Mouse (Mus musculus): ENCODE measurements at regions not wholly inside any gene's neighbourhood (a gene's known extent, or its start where the extent isn't known, plus 50 kb on each side); places are given as distances from the start of the nearest gene placed in this dataset.
A peak's percentile ranks its signal among the peaks of the same experiment; 100 is the strongest.
"Not testable (repeated sequence)": the region's sequence is repeated elsewhere in the genome, so short reads cannot be mapped to it uniquely, and the experiment has no call there.

DNA sequence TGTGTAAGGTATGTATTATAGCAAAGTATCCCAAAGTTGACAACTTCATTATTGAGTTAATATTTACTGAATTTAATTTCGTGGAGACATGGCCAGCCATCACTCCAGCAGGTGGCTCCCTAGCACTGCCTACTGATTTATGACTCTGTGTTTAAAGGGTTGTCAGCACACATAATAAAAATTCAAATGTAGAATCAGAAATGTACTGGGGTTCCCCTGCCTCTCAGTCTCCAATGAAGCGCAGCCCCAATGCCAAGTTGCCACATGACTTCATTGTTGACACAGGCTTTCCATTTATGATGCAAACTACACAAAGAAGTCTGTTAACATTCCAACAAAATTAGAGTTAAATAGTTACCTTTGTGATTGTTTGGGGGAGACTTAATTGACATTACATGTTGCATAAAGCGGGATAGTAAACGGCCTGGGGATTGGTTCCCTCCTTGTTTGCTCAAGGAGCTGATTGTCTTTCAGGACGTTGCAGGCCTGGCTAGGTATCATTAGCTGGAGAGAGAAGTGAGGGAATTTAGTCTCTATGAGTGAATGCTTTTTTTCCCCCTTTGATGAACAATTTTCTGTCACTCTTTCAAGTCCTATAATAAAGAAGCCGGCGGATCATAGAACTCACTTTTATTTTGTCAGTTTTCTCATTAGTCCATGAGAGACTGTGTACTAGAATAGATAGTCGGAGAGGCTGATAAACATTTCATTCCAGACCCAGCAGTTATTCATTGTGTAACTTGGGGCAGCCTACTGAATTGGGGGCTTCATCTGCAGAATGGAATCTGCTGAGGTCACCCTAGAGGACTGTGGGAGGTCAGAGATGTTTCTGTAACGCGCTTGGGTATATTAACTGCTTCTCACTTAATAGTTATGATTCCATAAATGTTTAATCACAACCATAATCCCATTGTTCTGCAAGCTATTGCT, 287.9 kb downstream of the Kif2b start:
- Histone ChIP-seq H3K9ac (no peak overlapping the region), H3K4me1 (peaks cover 11% of the 10 kb centered on the region; the same call in 1 of the 2 replicates), H3K4me3 (no peak overlapping the region), H3K4me2 (no peak overlapping the region), H3K27ac (no peak overlapping the region), H3K36me3 (ENCODE audit: poor library complexity, severe bottlenecking) (no peaks in the 10 kb centered on the region), H3K9me3 (replicated peaks) (no peaks in the 10 kb centered on the region), H3K27me3 (no peaks in the 10 kb centered on the region)
- ATAC-seq = peak; percentile 84
- 21% methylated on average over 10 of the region's 10 CpGs for WGBS

DNA sequence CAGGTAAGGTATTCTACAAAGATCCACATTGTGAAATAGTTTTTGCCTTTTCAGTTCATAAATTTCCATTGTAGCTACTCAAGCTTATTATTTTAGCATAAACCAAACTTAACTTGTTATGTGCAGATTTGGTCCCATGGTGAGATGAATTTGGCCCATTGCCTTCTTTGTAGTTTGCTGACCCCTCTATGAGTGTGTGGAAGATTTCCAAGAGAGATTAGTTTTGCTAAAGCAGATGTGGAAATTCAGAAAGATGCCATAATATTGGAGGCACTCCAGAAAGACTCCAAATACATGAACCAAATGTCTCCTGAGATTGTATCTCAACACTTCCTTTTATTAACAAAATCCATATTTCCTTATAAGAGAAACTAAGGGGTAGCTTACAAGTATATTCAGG, 291.0 kb downstream of the Kif2b start:
- H3K4me2 ChIP-seq = no peak overlapping the region
- H3K36me3 ChIP-seq (ENCODE audit: poor library complexity, severe bottlenecking) = no peaks in the 10 kb centered on the region
- H3K4me1 ChIP-seq = peaks cover 11% of the 10 kb centered on the region; the same call in 1 of the 2 replicates
- ATAC-seq = no peak
- H3K9me3 ChIP-seq (replicated peaks) = no peaks in the 10 kb centered on the region
- no peak overlapping the region for H3K4me3 ChIP-seq
- no peaks in the 10 kb centered on the region for H3K27me3 ChIP-seq
- H3K9ac ChIP-seq = no peak overlapping the region
- H3K27ac ChIP-seq = no peak overlapping the region

DNA sequence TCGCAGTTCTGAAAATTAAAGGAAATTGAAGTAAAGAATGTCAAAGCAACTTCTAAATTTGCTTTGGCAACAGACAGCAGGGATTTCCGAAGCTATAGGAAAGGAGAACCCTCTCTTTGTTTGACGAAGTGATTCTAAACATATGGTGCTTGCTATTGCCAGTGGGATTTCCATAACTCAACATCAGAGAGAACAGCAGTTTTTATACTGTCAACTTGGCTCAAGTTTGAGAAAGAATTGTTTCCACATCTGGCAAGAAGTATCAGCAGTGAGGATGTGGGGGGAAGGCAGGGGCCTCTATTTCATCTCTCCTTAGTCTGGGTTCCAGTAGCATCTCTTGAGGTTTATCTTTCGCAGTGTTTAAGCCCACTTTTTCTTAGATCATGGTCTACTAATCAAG, 315.1 kb downstream of the Kif2b start:
- Histone ChIP-seq H3K4me2 (no peak overlapping the region), H3K27me3 (no peaks in the 10 kb centered on the region), H3K4me3 (no peak overlapping the region), H3K9ac (no peak overlapping the region), H3K9me3 (replicated peaks) (no peaks in the 10 kb centered on the region), H3K4me1 (peaks cover 7% of the 10 kb centered on the region), H3K36me3 (ENCODE audit: poor library complexity, severe bottlenecking) (no peaks in the 10 kb centered on the region), H3K27ac (no peak overlapping the region)
- WGBS = 57% methylated on average over 4 of the region's 4 CpGs
- no peak for ATAC-seq

DNA sequence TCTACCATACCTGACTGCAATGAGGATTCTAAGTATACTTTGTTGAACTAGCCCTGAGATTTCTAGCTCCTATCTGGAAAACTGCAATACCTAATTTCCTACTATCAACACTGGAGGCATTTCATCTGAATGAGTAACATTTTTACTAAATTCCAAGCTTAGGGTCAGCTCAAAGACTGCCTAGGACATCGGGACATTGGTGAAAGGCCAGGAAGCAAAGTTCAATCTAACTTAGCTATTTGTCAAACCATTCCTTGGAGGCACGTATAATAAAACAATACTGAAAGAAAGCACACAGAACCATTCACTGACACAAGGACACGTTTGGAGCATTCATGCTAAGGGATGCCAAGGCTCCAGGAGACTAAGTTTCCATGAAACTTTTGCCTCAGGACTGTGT, 335.3 kb downstream of the Kif2b start:
- H3K9ac ChIP-seq; H3K9me3 ChIP-seq (replicated peaks); H3K36me3 ChIP-seq (ENCODE audit: poor library complexity, severe bottlenecking); ATAC-seq; H3K4me2 ChIP-seq; H3K27me3 ChIP-seq; H3K4me1 ChIP-seq; H3K27ac ChIP-seq; H3K4me3 ChIP-seq: not testable (repeated sequence)
- WGBS = 84% methylated on average over 3 of the region's 3 CpGs

DNA sequence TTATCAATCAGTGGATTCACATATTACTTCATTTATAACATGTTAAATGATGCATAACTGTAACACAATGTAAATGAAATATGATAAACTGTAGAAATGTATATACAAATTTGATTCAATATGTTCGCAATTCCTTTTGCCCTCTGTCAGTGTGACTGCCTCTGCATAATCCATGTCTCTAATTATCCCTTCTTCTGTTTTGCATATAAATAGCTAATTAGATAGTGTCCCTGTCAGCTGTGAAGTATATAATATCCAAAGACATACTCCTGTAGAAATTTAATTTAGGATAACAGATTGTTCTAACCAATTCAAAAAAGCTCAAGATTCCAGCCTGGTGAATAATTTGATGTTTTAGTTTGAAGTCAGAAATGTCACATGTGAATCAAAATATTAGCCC, 361.2 kb downstream of the Kif2b start:
- H3K4me1 ChIP-seq = no peaks in the 10 kb centered on the region; the same call in 1 of the 2 replicates
- no peak overlapping the region for H3K4me3 ChIP-seq
- WGBS = 57% methylated on average over 1 of the region's 1 CpGs
- no peaks in the 10 kb centered on the region for H3K36me3 ChIP-seq (ENCODE audit: poor library complexity, severe bottlenecking)
- H3K4me2 ChIP-seq = no peak overlapping the region
- no peak overlapping the region for H3K9ac ChIP-seq
- ATAC-seq = peak; percentile 53; the same call in 1 of the 2 replicates
- no peaks in the 10 kb centered on the region for H3K9me3 ChIP-seq (replicated peaks)
- no peaks in the 10 kb centered on the region for H3K27me3 ChIP-seq
- H3K27ac ChIP-seq = no peak overlapping the region

DNA sequence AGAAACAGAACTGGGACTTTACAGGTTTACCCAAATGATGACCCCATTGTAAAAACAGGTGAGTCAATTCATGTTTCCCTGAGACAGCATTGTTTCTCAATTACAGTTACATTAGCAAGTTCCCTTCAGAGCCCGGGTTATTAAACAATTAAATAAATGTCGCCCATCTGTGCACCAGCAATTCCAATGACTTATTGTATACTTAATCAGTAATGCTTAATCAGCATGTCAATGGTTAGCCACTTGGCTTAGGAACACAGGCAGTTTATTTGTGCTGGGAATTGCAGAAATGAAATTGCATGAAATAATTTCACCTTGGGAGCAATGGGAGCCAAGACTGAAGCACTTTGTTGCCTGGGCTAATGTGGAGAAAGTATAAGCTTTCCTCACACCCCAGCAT, 364.3 kb downstream of the Kif2b start:
- WGBS = 57% methylated on average over 2 of the region's 2 CpGs
- no peak for ATAC-seq
- H3K9me3 ChIP-seq (replicated peaks) = no peaks in the 10 kb centered on the region
- no peaks in the 10 kb centered on the region for H3K27me3 ChIP-seq
- no peak overlapping the region for H3K4me3 ChIP-seq
- no peak overlapping the region for H3K27ac ChIP-seq
- no peak overlapping the region for H3K4me2 ChIP-seq
- H3K9ac ChIP-seq = no peak overlapping the region
- no peaks in the 10 kb centered on the region for H3K36me3 ChIP-seq (ENCODE audit: poor library complexity, severe bottlenecking)
- H3K4me1 ChIP-seq = no peaks in the 10 kb centered on the region; the same call in 1 of the 2 replicates

DNA sequence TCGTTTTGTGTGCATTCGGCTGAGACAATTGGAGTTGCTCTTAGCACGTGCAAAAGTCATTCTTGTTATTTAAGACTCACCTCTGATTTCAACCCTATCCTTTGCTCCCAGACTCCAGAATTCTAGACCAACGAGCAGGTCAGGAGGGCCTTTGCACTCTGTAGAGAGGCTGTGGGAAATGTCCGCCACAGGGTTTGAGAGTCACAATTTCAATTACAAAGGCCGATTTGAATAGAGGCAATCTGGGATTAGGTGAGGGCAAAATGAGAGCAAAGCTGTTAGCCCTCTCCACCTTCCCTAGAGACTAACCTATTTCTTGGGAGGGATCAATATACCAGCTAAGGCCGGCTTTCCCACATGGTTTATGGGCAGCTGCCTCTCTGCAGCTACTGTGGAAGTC, 370.9 kb downstream of the Kif2b start:
- Histone ChIP-seq H3K9me3 (replicated peaks) (no peaks in the 10 kb centered on the region), H3K27me3 (no peaks in the 10 kb centered on the region), H3K36me3 (ENCODE audit: poor library complexity, severe bottlenecking) (no peaks in the 10 kb centered on the region), H3K27ac (no peak overlapping the region), H3K4me3 (no peak overlapping the region), H3K4me1 (no peaks in the 10 kb centered on the region), H3K9ac (no peak overlapping the region), H3K4me2 (no peak overlapping the region)
- 23% methylated on average over 7 of the region's 7 CpGs for WGBS
- no peak for ATAC-seq

DNA sequence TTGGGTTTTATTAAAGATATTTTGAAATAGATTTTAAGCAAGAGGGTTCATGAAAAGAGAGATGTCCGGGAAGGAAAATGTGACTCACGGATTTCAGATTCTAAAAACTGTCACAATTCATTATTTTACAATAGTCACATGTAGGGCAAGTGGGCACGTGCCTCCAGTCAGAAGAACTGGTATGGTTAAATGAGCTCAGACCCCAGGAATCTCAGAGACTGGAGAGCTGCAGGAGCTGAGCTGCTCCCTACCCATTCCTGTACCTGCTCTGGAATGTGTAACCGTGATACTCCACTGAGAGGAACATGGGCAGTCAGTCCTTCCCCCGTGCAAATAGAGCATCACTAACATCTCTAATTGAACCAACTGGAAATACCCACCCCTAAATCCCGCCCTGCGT, 372.9 kb downstream of the Kif2b start:
- H3K4me1 ChIP-seq = no peaks in the 10 kb centered on the region
- H3K9ac ChIP-seq = no peak overlapping the region
- no peaks in the 10 kb centered on the region for H3K27me3 ChIP-seq
- 69% methylated on average over 7 of the region's 7 CpGs for WGBS
- no peak overlapping the region for H3K27ac ChIP-seq
- H3K4me2 ChIP-seq = no peak overlapping the region
- no peak overlapping the region for H3K4me3 ChIP-seq
- H3K9me3 ChIP-seq (replicated peaks) = no peaks in the 10 kb centered on the region
- H3K36me3 ChIP-seq (ENCODE audit: poor library complexity, severe bottlenecking) = no peaks in the 10 kb centered on the region
- no peak for ATAC-seq

DNA sequence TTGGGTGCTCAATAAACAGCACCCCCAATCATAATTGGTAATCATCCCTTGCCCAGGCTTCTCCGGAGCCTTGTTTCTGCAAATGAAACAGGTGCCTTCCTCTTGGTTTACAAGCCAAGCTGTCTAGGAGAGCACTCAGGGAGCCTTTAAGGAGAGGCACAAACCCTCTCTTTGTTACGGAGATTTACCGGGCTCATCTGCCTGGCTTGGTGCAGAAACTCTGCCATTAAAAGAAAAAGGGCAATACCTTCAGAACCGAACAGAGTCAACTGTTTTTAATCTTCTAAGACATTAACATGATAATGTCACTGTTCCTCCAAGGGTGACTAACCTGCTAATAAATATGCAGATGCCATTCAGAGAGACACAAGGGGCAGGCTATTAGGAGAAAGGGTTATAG, 380.5 kb downstream of the Kif2b start:
- Histone ChIP-seq H3K4me3 (no peak overlapping the region), H3K27me3 (no peaks in the 10 kb centered on the region), H3K9me3 (replicated peaks) (no peaks in the 10 kb centered on the region), H3K4me2 (no peak overlapping the region), H3K4me1 (peaks cover 8% of the 10 kb centered on the region; the same call in 1 of the 2 replicates), H3K36me3 (ENCODE audit: poor library complexity, severe bottlenecking) (no peaks in the 10 kb centered on the region), H3K27ac (no peak overlapping the region), H3K9ac (no peak overlapping the region)
- no peak for ATAC-seq
- 8% methylated on average over 4 of the region's 4 CpGs for WGBS

DNA sequence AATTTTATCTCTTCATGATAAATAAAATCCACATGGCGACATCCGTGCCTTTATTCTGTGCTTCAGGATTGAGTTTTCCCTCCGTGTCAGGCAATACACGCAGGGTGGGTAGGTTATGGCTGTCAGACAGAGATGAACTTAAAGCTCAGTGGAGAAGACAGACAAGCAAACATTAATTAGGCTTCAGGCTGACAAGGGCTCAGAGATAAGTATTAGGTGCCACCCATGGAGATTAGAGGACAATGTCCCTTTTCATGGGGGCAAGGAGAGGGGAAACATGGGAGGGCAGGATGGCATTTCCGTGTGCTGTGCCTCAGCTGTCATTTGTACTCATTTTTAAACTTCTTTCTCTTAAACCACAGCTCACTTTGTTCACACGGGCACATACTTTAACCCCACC, 381.0 kb downstream of the Kif2b start:
- Histone ChIP-seq H3K27ac (no peak overlapping the region), H3K9me3 (replicated peaks) (no peaks in the 10 kb centered on the region), H3K36me3 (ENCODE audit: poor library complexity, severe bottlenecking) (no peaks in the 10 kb centered on the region), H3K4me2 (no peak overlapping the region), H3K4me3 (no peak overlapping the region), H3K4me1 (peaks cover 8% of the 10 kb centered on the region; the same call in 1 of the 2 replicates), H3K27me3 (no peaks in the 10 kb centered on the region), H3K9ac (no peak overlapping the region)
- whole genome bisulfite sequencing = 17% methylated on average over 6 of the region's 6 CpGs
- no peak for ATAC-seq

DNA sequence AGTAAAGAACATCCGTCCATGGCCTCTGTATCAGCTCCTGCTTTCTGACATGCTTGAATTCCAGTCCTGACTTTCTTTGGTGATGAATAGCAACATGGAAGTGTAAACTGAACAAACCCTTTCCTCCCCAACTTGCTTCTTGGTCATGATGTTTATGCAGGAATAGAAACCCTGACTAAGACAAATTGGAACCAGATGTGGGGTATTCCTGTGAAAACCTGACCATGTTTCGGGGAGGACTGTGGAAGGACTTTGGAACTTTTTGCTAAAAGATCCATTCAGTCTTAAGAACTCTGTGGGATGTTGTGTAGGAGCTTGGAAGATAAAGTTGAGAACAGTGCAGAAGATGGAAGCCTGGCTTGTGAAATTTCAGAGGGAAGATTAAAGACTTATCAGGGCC, 410.0 kb downstream of the Kif2b start:
- H3K36me3 ChIP-seq (ENCODE audit: poor library complexity, severe bottlenecking); H3K9me3 ChIP-seq (replicated peaks); H3K4me3 ChIP-seq; H3K4me2 ChIP-seq; H3K9ac ChIP-seq; H3K27ac ChIP-seq; H3K27me3 ChIP-seq; ATAC-seq; H3K4me1 ChIP-seq: not testable (repeated sequence)
- 90% methylated on average over 2 of the region's 2 CpGs for WGBS

DNA sequence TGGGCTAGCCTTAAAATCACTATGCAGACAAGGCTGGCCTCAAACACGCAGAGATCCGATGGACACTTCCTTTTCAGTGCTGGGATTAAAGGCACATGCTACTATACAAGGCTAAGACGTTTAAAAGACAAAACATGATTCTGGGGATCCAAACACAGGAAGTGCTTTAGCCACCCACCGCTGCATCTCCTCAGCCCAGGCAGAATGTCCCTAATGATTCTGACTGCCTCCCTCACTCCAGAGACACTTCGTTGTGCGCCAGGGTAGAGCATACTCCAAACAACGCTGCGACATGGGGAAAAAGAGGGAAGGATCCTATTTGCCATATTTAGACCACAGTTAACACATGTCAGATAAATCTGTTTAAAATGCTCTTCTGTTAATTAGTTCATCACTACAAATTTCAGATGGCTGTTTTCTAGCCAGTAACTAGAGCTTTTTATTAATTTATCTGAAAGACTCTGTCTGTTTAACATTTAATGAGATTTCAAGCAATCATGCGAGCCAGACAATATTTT, 443.5 kb downstream of the Kif2b start:
- Histone ChIP-seq H3K9ac (no peak overlapping the region), H3K4me1 (no peaks in the 10 kb centered on the region; the same call in none of the 2 replicates), H3K9me3 (replicated peaks) (no peaks in the 10 kb centered on the region), H3K4me2 (no peak overlapping the region), H3K4me3 (no peak overlapping the region), H3K36me3 (ENCODE audit: poor library complexity, severe bottlenecking) (no peaks in the 10 kb centered on the region), H3K27me3 (no peaks in the 10 kb centered on the region), H3K27ac (no peak overlapping the region)
- WGBS = 60% methylated on average over 9 of the region's 9 CpGs
- ATAC-seq = no peak

All from forebrain, embryonic 13.5 days (tissue).